Mouse (Mus musculus) ES-E14 (cell line): ENCODE measurements around the gene Naa16.

Experiments used
- CHD2 ChIP-seq: IDR thresholded peaks from 2 replicates; pipeline ENCODE4 v1.6.1; 2014; ENCODE audit warnings: mild to moderate bottlenecking, low read depth, low read length, inconsistent platforms
- ZNF384 ChIP-seq: IDR thresholded peaks from 2 replicates; pipeline ENCODE4 v1.6.1; 2012; ENCODE audit warnings: low read depth, low read length, inconsistent platforms

DNA sequence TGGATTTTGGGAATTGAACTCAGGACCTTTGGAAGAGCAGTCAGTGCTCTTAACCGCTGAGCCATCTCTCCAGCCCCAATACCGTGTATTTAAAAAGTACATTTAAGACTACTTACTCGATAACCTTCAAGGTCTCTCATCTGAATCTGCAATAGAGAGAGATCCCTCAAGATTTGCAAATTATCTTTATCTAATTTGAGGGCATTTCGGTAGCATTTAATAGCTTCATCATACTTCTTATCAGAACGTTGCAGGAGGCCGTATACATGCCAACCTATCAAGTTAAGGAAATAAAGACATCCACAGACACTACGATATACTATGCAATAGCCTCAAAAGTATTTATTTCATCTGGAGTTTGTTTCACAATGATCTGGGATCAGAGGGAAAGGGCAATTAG lies 7.5 kb downstream of the Naa16 start:
- TF ChIP-seq ZNF384 = no peak
- no peak for TF ChIP-seq CHD2
